Mouse (Mus musculus): ENCODE data around the gene Blm.

- no peak for TF ChIP-seq KAT2A (IDR thresholded peaks at IDR 0.05; ENCODE audit: insufficient replicate concordance, low read length)
- no peak for TF ChIP-seq CTCF (conservative IDR thresholded peaks at IDR 0.05 in 1 of 2, IDR thresholded peaks at IDR 0.05 in 1 of 2; ENCODE audit: low read depth in 2 of 2, low read length in 2 of 2)
- no peak for TF ChIP-seq TBP (conservative IDR thresholded peaks at IDR 0.05; ENCODE audit: low read depth, low read length)
- no peak for TF ChIP-seq HCFC1 (IDR thresholded peaks at IDR 0.05; ENCODE audit: low read depth, low read length)
- no peak for TF ChIP-seq POLR2A (IDR thresholded peaks at IDR 0.05; ENCODE audit: low read depth, low read length)
- no peak for TF ChIP-seq UBTF (IDR thresholded peaks at IDR 0.05; ENCODE audit: low read depth, low read length)
- TF ChIP-seq CHD1 (IDR thresholded peaks at IDR 0.05; ENCODE audit: low read depth, low read length), result no peak
- no peak for TF ChIP-seq MAZ (IDR thresholded peaks at IDR 0.05; ENCODE audit: low read depth, low read length)
- no peak for TF ChIP-seq NRF1 (IDR thresholded peaks at IDR 0.05; ENCODE audit: low read depth, low read length)
- TF ChIP-seq MAX (IDR thresholded peaks at IDR 0.05; ENCODE audit: low read length), result no peak
- no peak for TF ChIP-seq IRF4 (IDR thresholded peaks at IDR 0.05; ENCODE audit: low read depth, low read length)
- TF ChIP-seq JUN (IDR thresholded peaks at IDR 0.05; ENCODE audit: insufficient read depth, low read depth, low read length), result no peak
- no peak for TF ChIP-seq ZC3H11A (IDR thresholded peaks at IDR 0.05; ENCODE audit: low read depth, low read length)
Measured at GRCm38 (mm10) chr7:80420586-80420985, 114.3 kb downstream of the Blm start.

Measured in CH12.LX (cell line).